Mouse (Mus musculus) layer of hippocampus, adult 8-10 months (tissue): ENCODE data around the gene Tspan14. TPM values are rescaled to one million over a fixed set of nuclear protein-coding genes. Genes with fewer than 3 reads are reported as not detected.

Source experiments
- DNase-seq, 2 experiments: peaks; one replicate each; pipeline ENCODE4 v3.0.0; 2022; ENCODE audit warnings: low spot score in 2 of 2
- total RNA-seq, 4 experiments: library from RNA; stranded (reverse); gene quantifications; 2 replicates each; pipeline ENCODE4 v1.2.4; 2022

Tspan14 gene
- total RNA-seq, 4 experiments from 2014 or later, result 33.0 to 45.1 (median 38.3) TPM

DNA sequence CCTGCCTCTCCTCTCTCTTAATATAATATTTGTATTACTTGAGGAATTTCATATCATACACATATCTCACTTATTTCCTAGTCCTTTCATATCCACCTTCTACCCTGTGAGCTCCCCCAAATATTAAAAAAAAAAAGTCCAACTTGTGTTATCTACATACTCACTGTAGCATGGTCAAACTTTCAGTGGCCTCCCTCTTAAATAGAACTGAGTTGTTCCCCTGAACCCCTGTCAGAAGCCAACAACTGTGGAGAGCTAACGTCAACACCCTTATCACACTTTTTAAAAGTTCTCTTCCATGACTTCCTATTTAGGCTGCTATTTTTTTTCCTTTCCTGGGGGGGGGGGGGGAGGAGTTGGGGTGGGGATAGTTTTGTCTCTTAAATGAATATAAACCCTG lies 80.9 kb downstream of the Tspan14 start:
- DNase-seq, result no peak

DNA sequence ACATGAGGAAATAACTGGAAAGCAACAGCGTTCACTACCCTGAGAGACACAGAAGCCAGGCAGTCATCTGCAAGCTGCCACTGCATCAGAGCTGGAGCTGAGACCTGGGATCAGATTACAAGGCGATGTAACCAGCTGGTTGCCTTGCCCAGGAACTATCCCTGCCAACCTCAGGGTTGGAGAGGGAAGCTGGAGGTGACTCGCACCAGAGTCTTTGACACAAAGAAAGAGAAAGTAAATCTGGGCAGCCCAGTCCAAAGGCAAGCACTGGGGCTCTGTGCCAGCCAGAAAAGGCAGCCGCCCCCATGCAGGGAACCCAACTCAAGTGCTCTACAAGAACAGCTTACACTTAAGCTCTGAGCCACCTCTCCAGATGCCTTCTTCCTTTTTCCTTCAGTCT lies 81.4 kb downstream of the Tspan14 start:
- DNase-seq, result no peak

- DNase-seq, result no peak
Measured at GRCm38 (mm10) chr14:40874565-40874964, 92.0 kb downstream of the Tspan14 start.

GRCm38 (mm10) chr14:40873961-40874360 lies 92.6 kb downstream of the Tspan14 start:
- no peak for DNase-seq

DNA sequence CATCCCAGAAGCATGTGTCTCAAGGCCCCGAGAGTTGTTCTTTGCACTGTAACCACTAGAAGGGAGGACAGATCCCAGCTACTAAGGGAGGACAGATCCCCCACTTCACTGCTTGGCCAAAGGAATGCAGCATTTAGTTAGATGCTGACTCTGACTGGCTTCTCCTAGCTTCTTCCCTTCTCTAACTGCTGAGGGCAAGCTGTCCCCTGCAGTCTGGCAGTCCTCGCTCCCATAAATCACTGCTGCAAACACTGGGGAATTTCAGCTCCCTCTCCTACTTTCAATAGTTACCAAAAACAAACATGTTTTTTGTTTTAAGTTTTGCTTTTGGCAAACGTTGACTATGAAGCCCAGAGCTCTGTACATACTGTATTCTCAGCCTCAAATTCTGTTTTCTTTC lies 96.0 kb downstream of the Tspan14 start:
- DNase-seq, result no peak

GRCm38 (mm10) chr14:40864811-40865514 lies 101.6 kb downstream of the Tspan14 start:
- no peak for DNase-seq

GRCm38 (mm10) chr14:40863659-40864058 lies 102.9 kb downstream of the Tspan14 start:
- no peak for DNase-seq

- DNase-seq, result no peak
Measured at GRCm38 (mm10) chr14:40863022-40863421, 103.6 kb downstream of the Tspan14 start.

Other genes starting within 250 kb of the Tspan14 start
- 1 to 10 TPM; 1.7 to 2.6 (median 2.4) TPM for gene Sh2d4b, start 73.5 kb downstream of the Tspan14 start, total RNA-seq
- 100 to 1,000 TPM; 135 to 159 (median 145) TPM for gene Fam213a, start 47.0 kb upstream of the Tspan14 start, total RNA-seq
- gene Dydc2, start 102.4 kb upstream of the Tspan14 start, total RNA-seq, result 1 to 10 TPM in 2 of 4 experiments, under 1 TPM in 2; 0.84 to 1.8 (median 1.1) TPM
- not detected for gene Dydc1, start 106.1 kb upstream of the Tspan14 start, total RNA-seq
- gene Mat1a, start 138.2 kb upstream of the Tspan14 start, total RNA-seq, result under 1 TPM in 1 of 4 experiments, not detected in 3; 0.12 TPM
- gene Sftpa1, start 165.0 kb upstream of the Tspan14 start, total RNA-seq, result not detected
- not detected for gene Mbl1, start 184.7 kb upstream of the Tspan14 start, total RNA-seq
- gene Sftpd, start 218.3 kb upstream of the Tspan14 start, total RNA-seq, result not detected